Mouse (Mus musculus) liver, adult (tissue): ENCODE results near the gene 2610318N02Rik.

Source experiments
- GATA4 ChIP-seq: IDR thresholded peaks from 2 replicates; pipeline ENCODE4 v1.6.1; 2014; ENCODE audit warnings: mild to moderate bottlenecking, low read length; ENCODE audit not compliant: insufficient replicate concordance

2610318N02Rik gene

GRCm38 (mm10) chr16:17076869-17077268 is 48.1 kb downstream of the 2610318N02Rik start:
- TF ChIP-seq GATA4 = no peak

GRCm38 (mm10) chr16:17076301-17076700 is 48.7 kb downstream of the 2610318N02Rik start:
- no peak for TF ChIP-seq GATA4

DNA sequence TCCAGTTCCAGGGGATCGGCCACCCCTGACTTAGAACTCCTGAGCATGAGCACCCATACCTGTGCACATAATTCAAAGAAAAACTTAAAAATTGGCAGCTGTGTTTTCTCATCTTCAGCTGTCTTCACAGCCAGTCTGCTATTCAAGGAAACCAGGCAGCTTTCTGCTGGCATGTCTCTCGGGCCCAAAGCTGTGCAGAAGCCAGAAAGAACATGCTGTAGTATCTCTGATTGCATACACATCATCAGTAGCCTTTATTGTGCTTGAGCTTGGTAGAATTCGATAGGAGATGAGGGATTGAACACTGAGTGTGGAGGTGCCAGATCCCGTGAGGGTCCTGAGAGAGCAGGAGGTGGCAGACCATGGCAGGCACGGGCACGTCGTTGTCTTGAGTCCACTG is 52.0 kb downstream of the 2610318N02Rik start:
- TF ChIP-seq GATA4 = no peak

- no peak for TF ChIP-seq GATA4
Measured at GRCm38 (mm10) chr16:17070716-17071115, 54.3 kb downstream of the 2610318N02Rik start.

DNA sequence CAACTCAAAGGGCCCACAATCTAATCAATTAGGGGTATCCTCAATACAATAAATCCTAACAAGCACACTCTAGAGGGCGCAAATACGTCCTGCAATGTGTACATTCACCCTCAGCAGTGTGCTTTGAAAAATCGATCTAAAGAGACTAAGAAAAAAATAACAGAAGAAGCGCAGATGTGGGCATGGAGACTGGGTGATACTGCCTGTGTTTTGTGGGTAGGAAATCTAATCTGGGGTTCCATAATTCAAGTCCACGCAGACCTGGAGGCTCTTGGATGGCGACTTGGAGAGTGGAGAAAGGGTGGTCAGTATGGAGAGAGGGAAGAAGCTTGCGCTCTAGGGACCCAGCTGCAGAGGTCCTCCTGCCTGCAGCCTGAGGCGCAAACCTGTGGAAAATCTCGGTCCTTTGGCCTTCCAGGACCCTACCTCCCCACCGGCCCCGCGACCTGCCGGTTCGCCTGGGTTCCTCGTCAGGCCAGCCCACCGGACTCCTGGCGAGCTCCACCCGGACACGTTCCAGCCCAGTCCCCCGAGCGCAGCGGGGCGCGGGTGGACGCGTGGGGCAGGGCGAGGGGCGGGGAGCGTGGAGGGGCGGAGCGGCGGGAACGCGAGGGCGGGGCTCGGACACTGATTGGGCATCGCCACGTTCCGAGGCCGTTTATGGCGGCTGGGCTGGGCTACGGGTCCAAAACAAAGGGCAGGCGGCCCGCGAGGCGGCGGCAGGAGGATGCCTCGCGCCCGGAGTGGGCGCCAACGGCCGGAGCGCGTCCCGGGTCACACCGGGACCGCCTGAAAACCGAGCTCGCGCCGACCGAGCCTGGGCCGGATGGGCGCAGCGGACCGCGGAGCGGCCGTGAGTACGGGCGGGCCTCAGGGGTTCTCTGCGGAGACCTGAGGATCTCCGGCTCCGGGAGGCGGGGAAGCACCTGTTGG is 55.2 kb downstream of the 2610318N02Rik start, which contains the start of gene Ypel1:
Ypel1 (plus strand) TSS at position 186 of the 933 bp plus-strand sequence.
- no peak for TF ChIP-seq GATA4

DNA sequence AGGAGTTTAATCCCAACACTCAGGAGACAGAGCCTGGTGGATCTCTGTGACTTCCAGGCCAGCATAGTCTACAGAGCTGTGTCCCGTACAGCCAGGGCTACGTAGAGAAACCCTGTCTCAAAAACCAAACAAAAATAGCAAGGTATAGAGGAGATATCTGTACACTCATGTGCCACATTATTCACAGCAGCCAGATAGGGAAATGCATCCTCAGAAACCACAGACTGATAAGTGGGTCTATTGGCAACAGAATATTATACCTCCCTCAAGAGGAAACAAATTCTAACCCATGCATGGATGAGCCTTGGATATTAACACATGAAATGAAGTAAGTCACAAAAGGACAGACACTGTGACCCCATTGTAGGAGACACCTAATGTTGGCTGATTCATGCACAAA is 57.4 kb downstream of the 2610318N02Rik start:
- TF ChIP-seq GATA4 = no peak
